Mouse (Mus musculus) spleen, postnatal 4 days (tissue): ENCODE data around the gene Hdac4.
A peak's percentile ranks its signal among the peaks of the same experiment; 100 is the strongest.

Experiments used
- DNase-seq, 2 experiments: peaks; one replicate each; pipeline ENCODE4 v3.0.0; 2022; ENCODE audit warnings: low spot score in 2 of 2

Gene Hdac4

GRCm38 (mm10) chr1:92061198-92062073, 134.1 kb downstream of the Hdac4 start:
- no peak for DNase-seq

- no peak for DNase-seq
These were observed 134.9 kb downstream of the Hdac4 start for GRCm38 (mm10) chr1:92060532-92061064.

GRCm38 (mm10) chr1:92059571-92059970, 135.9 kb downstream of the Hdac4 start:
- no peak for DNase-seq

GRCm38 (mm10) chr1:92058731-92059425, 136.6 kb downstream of the Hdac4 start:
- no peak for DNase-seq

GRCm38 (mm10) chr1:92057068-92057467, 138.4 kb downstream of the Hdac4 start:
- no peak for DNase-seq

GRCm38 (mm10) chr1:92055149-92055548, 140.3 kb downstream of the Hdac4 start:
- DNase-seq, result no peak

GRCm38 (mm10) chr1:92052190-92052589, 143.3 kb downstream of the Hdac4 start:
- peak; percentile 45 to 73 for DNase-seq

GRCm38 (mm10) chr1:92051489-92052062, 143.9 kb downstream of the Hdac4 start:
- no peak for DNase-seq

- no peak for DNase-seq
These were observed 144.5 kb downstream of the Hdac4 start for GRCm38 (mm10) chr1:92050992-92051391.

- DNase-seq, result no peak
These were observed 144.9 kb downstream of the Hdac4 start for GRCm38 (mm10) chr1:92050566-92050965.

GRCm38 (mm10) chr1:92048415-92049354, 146.8 kb downstream of the Hdac4 start:
- no peak for DNase-seq

GRCm38 (mm10) chr1:92045671-92046070, 149.8 kb downstream of the Hdac4 start:
- DNase-seq, result no peak

GRCm38 (mm10) chr1:92044868-92045267, 150.6 kb downstream of the Hdac4 start:
- no peak for DNase-seq

- DNase-seq, result no peak
These were observed 151.5 kb downstream of the Hdac4 start for GRCm38 (mm10) chr1:92043989-92044388.

GRCm38 (mm10) chr1:92042126-92042525, 153.4 kb downstream of the Hdac4 start:
- DNase-seq, result no peak

- DNase-seq, result no peak
These were observed 154.2 kb downstream of the Hdac4 start for GRCm38 (mm10) chr1:92041290-92041689.

- DNase-seq, result no peak
These were observed 156.8 kb downstream of the Hdac4 start for GRCm38 (mm10) chr1:92038714-92039113.

- DNase-seq, result no peak
These were observed 158.5 kb downstream of the Hdac4 start for GRCm38 (mm10) chr1:92037039-92037438.

- DNase-seq, result no peak
These were observed 159.7 kb downstream of the Hdac4 start for GRCm38 (mm10) chr1:92035770-92036169.

GRCm38 (mm10) chr1:92034247-92034646, 161.3 kb downstream of the Hdac4 start:
- no peak for DNase-seq

GRCm38 (mm10) chr1:92033463-92033862, 162.0 kb downstream of the Hdac4 start:
- no peak for DNase-seq
